Mouse (Mus musculus): ENCODE results near the gene Arrdc2.

GRCm38 (mm10) chr8:70863956-70864711 is 24.6 kb upstream of the Arrdc2 start:
- TF ChIP-seq CTCF (conservative IDR thresholded peaks at IDR 0.05; ENCODE audit: insufficient read depth, insufficient read length, low read depth, low read length) (no peak), POLR2A (IDR thresholded peaks at IDR 0.05; ENCODE audit: low read depth, low read length) (no peak)
